In genomic region chr7:24486654-24487130, GRCm38 (mm10) we compare ENCODE assay signal across 10 mouse cellular contexts. TPM values are rescaled to one million over a fixed set of nuclear protein-coding genes. Genes with fewer than 3 reads are reported as not detected.
A peak's percentile ranks its signal among the peaks of the same experiment; 100 is the strongest.
DNase-seq lines count a peak whose midpoint lies in the region; ATAC-seq and TF ChIP-seq lines count a peak whose summit lies in the region.
"Had no signal": no experiment of that assay in that cellular context is flagged by ENCODE, and none has a peak within 500 bp of the region (broad histone marks: within the 10 kb centered on the region; RNA-seq: fewer than 3 reads in every experiment).

No protein-coding gene starts in this region.

- H3K9ac ChIP-seq in forebrain, embryonic 11.5 days (ENCODE audit: low read length): peak overlapping the region; percentile 49
- H3K9ac ChIP-seq in hindbrain, embryonic 15.5 days: peak overlapping the region; percentile 39; the same call in 1 of the 2 replicates

- peak overlapping the region; percentile 34; the same call in 1 of the 2 replicates for H3K4me2 ChIP-seq in forebrain, embryonic 11.5 days (ENCODE audit: low read depth, low read length, severe bottlenecking)
- peak overlapping the region; percentile 76 for H3K4me2 ChIP-seq in hindbrain, embryonic 15.5 days

- no peaks in the 10 kb centered on the region for H3K9me3 ChIP-seq in forebrain, embryonic 11.5 days (ENCODE audit: control insufficient read depth, low read length)
- no peaks in the 10 kb centered on the region for H3K9me3 ChIP-seq in hindbrain, embryonic 15.5 days

- ATAC-seq in forebrain, embryonic 11.5 days (replicated peaks; ENCODE audit: low FRiP score): peak; percentile 71
- ATAC-seq in hindbrain, embryonic 15.5 days (ENCODE audit: low FRiP score, low read depth): peak; percentile 49

- H3K4me1 ChIP-seq in forebrain, embryonic 11.5 days (replicated peaks; ENCODE audit: control insufficient read depth, insufficient read depth, low read length): peaks cover 16% of the 10 kb centered on the region
- H3K4me1 ChIP-seq in hindbrain, embryonic 15.5 days (replicated peaks): peaks cover 68% of the 10 kb centered on the region
- H3K4me1 ChIP-seq in olfactory bulb, adult 2 months (ENCODE audit: control insufficient read depth, insufficient read depth, low read length): peaks cover 33% of the 10 kb centered on the region
- peaks cover under 1% of the 10 kb centered on the region for H3K4me1 ChIP-seq in thymus, adult 2 months (replicated peaks; ENCODE audit: control insufficient read depth, insufficient read depth, low read length)

- H3K27me3 ChIP-seq in forebrain, embryonic 11.5 days (ENCODE audit: control insufficient read depth, insufficient read depth, low read length): no peaks in the 10 kb centered on the region
- no peaks in the 10 kb centered on the region for H3K27me3 ChIP-seq in hindbrain, embryonic 15.5 days
- peaks cover 7% of the 10 kb centered on the region; the same call in 1 of the 2 replicates for H3K27me3 ChIP-seq in thymus, adult 2 months (ENCODE audit: control insufficient read depth, insufficient read depth, low read length)

- H3K36me3 ChIP-seq in forebrain, embryonic 11.5 days (ENCODE audit: control insufficient read depth, insufficient read depth, low read length): no peaks in the 10 kb centered on the region; the same call in 1 of the 2 replicates
- H3K36me3 ChIP-seq in hindbrain, embryonic 15.5 days: peaks cover 6% of the 10 kb centered on the region; the same call in 1 of the 2 replicates
- no peaks in the 10 kb centered on the region for H3K36me3 ChIP-seq in thymus, adult 2 months (ENCODE audit: control insufficient read depth, insufficient read depth, low read length)

- peak overlapping the region; percentile 45 for H3K4me3 ChIP-seq in layer of hippocampus, adult 2 months
- no peak overlapping the region for H3K4me3 ChIP-seq in forebrain, embryonic 11.5 days (ENCODE audit: low read depth, low read length)
- peak overlapping the region; percentile 31 for H3K4me3 ChIP-seq in hindbrain, embryonic 15.5 days
- peak overlapping the region; percentile 42 for H3K4me3 ChIP-seq in olfactory bulb, adult 2 months (ENCODE audit: insufficient read depth, low read depth, low read length)
- no peak overlapping the region for H3K4me3 ChIP-seq in thymus, adult 2 months (ENCODE audit: control insufficient read depth, insufficient read depth, low read length)

- no peak for TF ChIP-seq CTCF in layer of hippocampus, adult 2 months (conservative IDR thresholded peaks at IDR 0.05)
- no peak for TF ChIP-seq CTCF in olfactory bulb, adult 2 months (IDR thresholded peaks at IDR 0.05; ENCODE audit: insufficient read depth, low read depth, low read length)
- TF ChIP-seq CTCF in thymus, adult 2 months (IDR thresholded peaks at IDR 0.05; ENCODE audit: borderline replicate concordance, control insufficient read depth, extremely low read depth, insufficient read depth, low read length, poor library complexity): no peak

- WGBS in forebrain, embryonic 11.5 days: 42% methylated on average over 9 of the region's 9 CpGs
- WGBS in hindbrain, embryonic 15.5 days: 29% methylated on average over 9 of the region's 9 CpGs
- 12% methylated on average over 9 of the region's 9 CpGs for WGBS in olfactory bulb, adult 2 months
- 73% methylated on average over 9 of the region's 9 CpGs for WGBS in thymus, adult 2 months

- DNase-seq in layer of hippocampus, adult 2 months (ENCODE audit: low spot score in 2 of 2): no peak
- no peak for DNase-seq in layer of hippocampus, adult 11-12 months (ENCODE audit: low spot score)
- no peak for DNase-seq in forebrain, embryonic 11.5 days (ENCODE audit: low spot score)
- DNase-seq in thymus, adult 2 months: no peak
- DNase-seq in testis, postnatal 14 days (ENCODE audit: low spot score): no peak
- DNase-seq: thymus, postnatal 25 days had no signal

- H3K27ac ChIP-seq in layer of hippocampus, adult 2 months: peak overlapping the region; percentile 94
- peak overlapping the region; percentile 75; the same call in 1 of the 2 replicates for H3K27ac ChIP-seq in forebrain, embryonic 11.5 days (ENCODE audit: low read depth, low read length)
- peak overlapping the region; percentile 76 for H3K27ac ChIP-seq in hindbrain, embryonic 15.5 days (replicated peaks)
- H3K27ac ChIP-seq in olfactory bulb, adult 2 months (ENCODE audit: insufficient read depth, low read depth, low read length): peak overlapping the region; percentile 94
- H3K27ac ChIP-seq in thymus, adult 2 months (ENCODE audit: control insufficient read depth, insufficient read depth, low read length): no peak overlapping the region

- no peak for TF ChIP-seq POLR2A in olfactory bulb, adult 2 months (IDR thresholded peaks at IDR 0.05; ENCODE audit: insufficient read depth, low read depth, low read length)
- TF ChIP-seq POLR2A in thymus, adult 2 months (IDR thresholded peaks at IDR 0.05; ENCODE audit: control insufficient read depth, extremely low read depth, insufficient read depth, low read length, poor library complexity): no peak

RNA-seq across cellular contexts. Expression of gene Cadm4, which starts 4.9 kb away (rescaled TPM):
- total RNA-seq in layer of hippocampus, adult 2 months (2021): 100 to 1,000 TPM; 128 to 132 TPM
- 7.1 and 8.9 TPM in 2 replicates for polyA plus RNA-seq in forebrain, embryonic 11.5 days (2014; fragmentation: Nextera tagmentation; extraction: Ambion mirVana)
- polyA plus RNA-seq in hindbrain, embryonic 15.5 days (2015; fragmentation: Nextera tagmentation; extraction: Ambion mirVana): 77.9 and 80.4 TPM in 2 replicates
- not detected in 2 replicates for polyA plus RNA-seq in olfactory bulb, adult 2 months (2012; ENCODE audit: insufficient read depth, insufficient read length, low replicate concordance, missing spikeins)
- 6.4 and 7.1 TPM in 2 replicates for polyA plus RNA-seq in thymus, adult 2 months (2012; rRNA removed)

RNA-seq across cellular contexts. Expression of gene Zfp428, which starts 20.1 kb away (rescaled TPM):
- 10 to 100 TPM; 32.6 to 41.6 TPM for total RNA-seq in layer of hippocampus, adult 2 months (2021)
- polyA plus RNA-seq in forebrain, embryonic 11.5 days (2014; fragmentation: Nextera tagmentation; extraction: Ambion mirVana): 109 and 114 TPM in 2 replicates
- 281 and 307 TPM in 2 replicates for polyA plus RNA-seq in hindbrain, embryonic 15.5 days (2015; fragmentation: Nextera tagmentation; extraction: Ambion mirVana)
- polyA plus RNA-seq in olfactory bulb, adult 2 months (2012; ENCODE audit: insufficient read depth, insufficient read length, low replicate concordance, missing spikeins): not detected in 2 replicates
- 14.4 and 18.7 TPM in 2 replicates for polyA plus RNA-seq in thymus, adult 2 months (2012; rRNA removed)

RNA-seq across cellular contexts. Expression of gene Plaur, which starts 24.4 kb away (rescaled TPM):
- under 1 TPM; 0.23 to 0.32 TPM for total RNA-seq in layer of hippocampus, adult 2 months (2021)
- polyA plus RNA-seq in forebrain, embryonic 11.5 days (2014; fragmentation: Nextera tagmentation; extraction: Ambion mirVana): 1.1 and 1.2 TPM in 2 replicates
- 1.3 and 1.5 TPM in 2 replicates for polyA plus RNA-seq in hindbrain, embryonic 15.5 days (2015; fragmentation: Nextera tagmentation; extraction: Ambion mirVana)
- not detected in 2 replicates for polyA plus RNA-seq in olfactory bulb, adult 2 months (2012; ENCODE audit: insufficient read depth, insufficient read length, low replicate concordance, missing spikeins)
- 7.0 and 9.5 TPM in 2 replicates for polyA plus RNA-seq in thymus, adult 2 months (2012; rRNA removed)

RNA-seq across cellular contexts. Expression of gene AC161166.1, which starts 25.6 kb away (rescaled TPM):
- not detected for total RNA-seq in layer of hippocampus, adult 2 months (2021)
- 0.96 and 1.3 TPM in 2 replicates for polyA plus RNA-seq in forebrain, embryonic 11.5 days (2014; fragmentation: Nextera tagmentation; extraction: Ambion mirVana)
- 1.00 and 1.5 TPM in 2 replicates for polyA plus RNA-seq in hindbrain, embryonic 15.5 days (2015; fragmentation: Nextera tagmentation; extraction: Ambion mirVana)
- not detected in 2 replicates for polyA plus RNA-seq in olfactory bulb, adult 2 months (2012; ENCODE audit: insufficient read depth, insufficient read length, low replicate concordance, missing spikeins)
- 0.08 TPM in 1 of 2 replicates, not detected in the other for polyA plus RNA-seq in thymus, adult 2 months (2012; rRNA removed)
- total RNA-seq: left cerebral cortex, adult 18-20 months had no signal

RNA-seq across cellular contexts. Expression of gene Irgc1, which starts 34.6 kb away (rescaled TPM):
- total RNA-seq in layer of hippocampus, adult 2 months (2021): not detected
- not detected in 2 replicates for polyA plus RNA-seq in forebrain, embryonic 11.5 days (2014; fragmentation: Nextera tagmentation; extraction: Ambion mirVana)
- polyA plus RNA-seq in hindbrain, embryonic 15.5 days (2015; fragmentation: Nextera tagmentation; extraction: Ambion mirVana): not detected in 2 replicates
- not detected in 2 replicates for polyA plus RNA-seq in olfactory bulb, adult 2 months (2012; ENCODE audit: insufficient read depth, insufficient read length, low replicate concordance, missing spikeins)
- 0.97 and 3.0 TPM in 2 replicates for polyA plus RNA-seq in thymus, adult 2 months (2012; rRNA removed)
- polyA plus RNA-seq: lung, embryonic 16.5 days had no signal

Comparison
In these comparisons a context has a peak if more than half of its experiments do, and no peak if none do; other contexts are left out.
1. H3K4me3 ChIP-seq: peak in layer of hippocampus, adult 2 months (single experiment), hindbrain, embryonic 15.5 days (single experiment) and olfactory bulb, adult 2 months (single experiment); none in forebrain, embryonic 11.5 days (single experiment) and thymus, adult 2 months (single experiment).
2. RNA of gene Zfp428, which starts 20.1 kb away (polyA plus RNA-seq): 281 to 307 TPM in hindbrain, embryonic 15.5 days, 109 to 114 TPM in forebrain, embryonic 11.5 days and 14.4 to 18.7 TPM in thymus, adult 2 months; not detected in olfactory bulb, adult 2 months; every median in the first group is over 10 times any median in the second.